Comparison of ENCODE assay signal across 8 mouse cellular contexts in genomic region chr3:146620555-146621249, GRCm38 (mm10). TPM values are rescaled to one million over a fixed set of nuclear protein-coding genes. Genes with fewer than 3 reads are reported as not detected.
A peak's percentile ranks its signal among the peaks of the same experiment; 100 is the strongest.
DNase-seq lines count a peak whose midpoint lies in the region; ATAC-seq and TF ChIP-seq lines count a peak whose summit lies in the region.

No protein-coding gene starts in this region.

- no peak for TF ChIP-seq POLR2A in liver, adult 2 months (IDR thresholded peaks at IDR 0.05; ENCODE audit: extremely low read depth, insufficient read depth, low read length)
- no peak for TF ChIP-seq POLR2A in brain, embryonic 14.5 days (IDR thresholded peaks at IDR 0.05; ENCODE audit: borderline replicate concordance, extremely low read depth, insufficient read depth, insufficient read length, poor library complexity, severe bottlenecking)

- TF ChIP-seq EP300 in liver, postnatal 0 days (IDR thresholded peaks at IDR 0.05; ENCODE audit: low read depth): no peak

- peaks cover 79% of the 10 kb centered on the region for H3K36me3 ChIP-seq in liver, adult 2 months (ENCODE audit: control insufficient read depth, insufficient read depth, low read length)
- H3K36me3 ChIP-seq in liver, postnatal 0 days (replicated peaks; ENCODE audit: insufficient read depth, low read length): peaks cover 9% of the 10 kb centered on the region; the same call in 1 of the 2 replicates
- no peaks in the 10 kb centered on the region for H3K36me3 ChIP-seq in heart, embryonic 14.5 days (ENCODE audit: control insufficient read depth, insufficient read depth, low read length)

- H3K27me3 ChIP-seq in liver, adult 2 months (ENCODE audit: control insufficient read depth, insufficient read depth, low read length): no peaks in the 10 kb centered on the region
- no peaks in the 10 kb centered on the region for H3K27me3 ChIP-seq in liver, postnatal 0 days (ENCODE audit: insufficient read depth, low read length)
- H3K27me3 ChIP-seq in heart, embryonic 14.5 days (ENCODE audit: control insufficient read depth, insufficient read depth, low read length): no peaks in the 10 kb centered on the region

- 41% methylated on average over 14 of the region's 14 CpGs for WGBS in liver, adult 2 months
- WGBS in liver, postnatal 0 days (ENCODE audit: insufficient replicate concordance): 76% methylated on average over 14 of the region's 14 CpGs
- WGBS in heart, embryonic 14.5 days: 60% methylated on average over 14 of the region's 14 CpGs

- H3K4me3 ChIP-seq in liver, adult 2 months (ENCODE audit: insufficient read depth, low read depth, low read length): no peak overlapping the region
- H3K4me3 ChIP-seq in liver, postnatal 0 days (ENCODE audit: low read depth, low read length): no peak overlapping the region
- H3K4me3 ChIP-seq in heart, embryonic 14.5 days (ENCODE audit: control insufficient read depth in 1 of 2, insufficient read depth in 1 of 2, low read depth in 1 of 2, low read length in 2 of 2): no peak overlapping the region

- no peak for ATAC-seq in liver, postnatal 0 days
- no peak for ATAC-seq in heart, embryonic 14.5 days (ENCODE audit: insufficient number of reproducible peaks, insufficient read depth, low FRiP score, low read depth)
- ATAC-seq in CD4-positive, CD25-positive, alpha-beta regulatory T cell, adult 4 months: no peak

- peak; percentile 64 for DNase-seq in liver, adult 2 months (ENCODE audit: extremely low read depth, low read depth, low spot score)
- DNase-seq in liver, postnatal 0 days: no peak
- DNase-seq in brain, embryonic 14.5 days (ENCODE audit: low read depth): peak; percentile 53
- peak; percentile 87 to 96 for DNase-seq in left cerebral cortex, postnatal 14 days (ENCODE audit: low spot score in 2 of 2)
- no peak for DNase-seq in T-cell, adult 2 months (ENCODE audit: low spot score)
- DNase-seq in kidney, postnatal 25 days: no peak

- intact Hi-C loops in left cerebral cortex, postnatal 14 days (cut with DNase I): no loop called here

- H3K79me2 ChIP-seq in liver, adult 2 months (ENCODE audit: control insufficient read depth, insufficient read depth, low read length): no peaks in the 10 kb centered on the region

- H3K4me2 ChIP-seq in liver, postnatal 0 days (ENCODE audit: low read depth, low read length): no peak overlapping the region
- H3K4me2 ChIP-seq in heart, embryonic 14.5 days (ENCODE audit: low read length): peak overlapping the region; percentile 18; the same call in 1 of the 2 replicates

- no peaks in the 10 kb centered on the region; the same call in 1 of the 2 replicates for H3K4me1 ChIP-seq in liver, adult 2 months (ENCODE audit: control insufficient read depth, insufficient read depth, low read length)
- H3K4me1 ChIP-seq in liver, postnatal 0 days (ENCODE audit: insufficient read depth): no peaks in the 10 kb centered on the region
- H3K4me1 ChIP-seq in heart, embryonic 14.5 days (ENCODE audit: control insufficient read depth in 2 of 2, insufficient read depth in 2 of 2, low read length in 2 of 2): peaks cover 11 to 13% of the 10 kb centered on the region in 2 experiments; a peak in 3 of 4 replicates

- no peaks in the 10 kb centered on the region for H3K9me3 ChIP-seq in liver, postnatal 0 days (ENCODE audit: low read length)
- H3K9me3 ChIP-seq in heart, embryonic 14.5 days (ENCODE audit: control insufficient read depth, low read length): no peaks in the 10 kb centered on the region

- H3K27ac ChIP-seq in liver, adult 2 months (replicated peaks; ENCODE audit: insufficient read depth, low read depth, low read length): no peak overlapping the region
- H3K27ac ChIP-seq in liver, postnatal 0 days (ENCODE audit: low read depth): no peak overlapping the region
- H3K27ac ChIP-seq in heart, embryonic 14.5 days (replicated peaks in 1 of 2; ENCODE audit: control insufficient read depth in 1 of 2, insufficient read depth in 1 of 2, low read depth in 2 of 2, low read length in 2 of 2): peak overlapping the region; percentile 9 to 75

- no peak overlapping the region for H3K9ac ChIP-seq in liver, adult 2 months (ENCODE audit: low read depth, low read length)
- H3K9ac ChIP-seq in liver, postnatal 0 days (replicated peaks): no peak overlapping the region
- no peak overlapping the region for H3K9ac ChIP-seq in heart, embryonic 14.5 days (ENCODE audit: low read length)

- no peak for TF ChIP-seq CTCF in liver, adult 2 months (IDR thresholded peaks at IDR 0.05; ENCODE audit: low read depth, low read length)
- TF ChIP-seq CTCF in liver, postnatal 0 days (IDR thresholded peaks at IDR 0.05; ENCODE audit: low read depth): no peak
- TF ChIP-seq CTCF in brain, embryonic 14.5 days (IDR thresholded peaks at IDR 0.05; ENCODE audit: borderline replicate concordance, extremely low read depth, insufficient read depth, insufficient read length): no peak

RNA-seq across cellular contexts. Expression of gene Dnase2b, which starts 5.3 kb away (rescaled TPM):
- total RNA-seq in liver, adult 2 months (2014; rRNA removed): 11.0 and 15.6 TPM in 2 replicates
- polyA plus RNA-seq in liver, adult 2 months (2012; rRNA removed): 6.2 and 6.6 TPM in 2 replicates
- 3.9 and 4.0 TPM in 2 replicates for polyA plus RNA-seq in liver, postnatal 0 days (2015; fragmentation: Nextera tagmentation; extraction: Ambion mirVana)
- not detected in 2 replicates for polyA plus RNA-seq in brain, embryonic 14.5 days (2012; rRNA removed)
- not detected in 2 replicates for polyA plus RNA-seq in heart, embryonic 14.5 days (2014; fragmentation: Nextera tagmentation; extraction: Ambion mirVana)
- not detected for total RNA-seq in left cerebral cortex, postnatal 14 days (2021)
- not detected for polyA plus RNA-seq in CD4-positive, CD25-positive, alpha-beta regulatory T cell, adult 4 months (2017; shearing (Covaris generic))

RNA-seq across cellular contexts. Expression of gene 4930503B20Rik, which starts 30.4 kb away (rescaled TPM):
- total RNA-seq in liver, adult 2 months (2014; rRNA removed): not detected in 2 replicates
- not detected in 2 replicates for polyA plus RNA-seq in liver, adult 2 months (2012; rRNA removed)
- not detected in 2 replicates for polyA plus RNA-seq in liver, postnatal 0 days (2015; fragmentation: Nextera tagmentation; extraction: Ambion mirVana)
- 0.08 TPM in 1 of 2 replicates, not detected in the other for polyA plus RNA-seq in brain, embryonic 14.5 days (2012; rRNA removed)
- 0.13 TPM in 1 of 2 replicates, not detected in the other for polyA plus RNA-seq in heart, embryonic 14.5 days (2014; fragmentation: Nextera tagmentation; extraction: Ambion mirVana)
- total RNA-seq in left cerebral cortex, postnatal 14 days (2021): under 1 TPM; 0.24 to 0.57 TPM
- not detected for polyA plus RNA-seq in CD4-positive, CD25-positive, alpha-beta regulatory T cell, adult 4 months (2017; shearing (Covaris generic))

RNA-seq across cellular contexts. Expression of gene Uox, which starts 50.5 kb away (rescaled TPM):
- total RNA-seq in liver, adult 2 months (2014; rRNA removed): 1,668 and 2,080 TPM in 2 replicates
- polyA plus RNA-seq in liver, adult 2 months (2012; rRNA removed): 512 and 535 TPM in 2 replicates
- polyA plus RNA-seq in liver, postnatal 0 days (2015; fragmentation: Nextera tagmentation; extraction: Ambion mirVana): 213 and 245 TPM in 2 replicates
- not detected in 2 replicates for polyA plus RNA-seq in brain, embryonic 14.5 days (2012; rRNA removed)
- polyA plus RNA-seq in heart, embryonic 14.5 days (2014; fragmentation: Nextera tagmentation; extraction: Ambion mirVana): not detected in 2 replicates
- total RNA-seq in left cerebral cortex, postnatal 14 days (2021): 1 to 10 TPM in 1 of 2 experiments, under 1 TPM in 1; 0.76 to 1.3 TPM
- polyA plus RNA-seq in CD4-positive, CD25-positive, alpha-beta regulatory T cell, adult 4 months (2017; shearing (Covaris generic)): not detected

Comparison
In these comparisons a context has a peak if more than half of its experiments do, and no peak if none do; other contexts are left out.
1. DNase-seq: peak in liver, adult 2 months (single experiment), brain, embryonic 14.5 days (single experiment) and left cerebral cortex, postnatal 14 days (2 of 2); none in liver, postnatal 0 days (single experiment), T-cell, adult 2 months (single experiment) and kidney, postnatal 25 days (0 of 2).
2. H3K27ac ChIP-seq: peak in heart, embryonic 14.5 days (2 of 2); none in liver, adult 2 months (single experiment) and liver, postnatal 0 days (single experiment).
3. RNA of gene Uox, which starts 50.5 kb away (polyA plus RNA-seq): 512 to 535 TPM in liver, adult 2 months and 213 to 245 TPM in liver, postnatal 0 days; not detected in heart, embryonic 14.5 days, not detected in CD4-positive, CD25-positive, alpha-beta regulatory T cell, adult 4 months and not detected in brain, embryonic 14.5 days; every median in the first group is over 100 times any median in the second.